Mouse (Mus musculus) neutrophil, adult 5-6 weeks (primary cell): ENCODE data around the gene Cd37. TPM values are rescaled to one million over a fixed set of nuclear protein-coding genes. Genes with fewer than 3 reads are reported as not detected.

Source experiments
- ATAC-seq: fragments of 151-379, 151-347 bp; 2 replicates; pipeline ENCODE4 v1.8.0; 2017; ENCODE audit warnings: mild to moderate bottlenecking, moderate TSS enrichment; ENCODE audit not compliant: insufficient number of reproducible peaks, poor library complexity, low FRiP score, severe bottlenecking; ENCODE audit errors: extremely low read depth
- total RNA-seq: library from RNA; stranded (forward); fragments of 200-1000 nt; gene quantifications from 2 replicates; pipeline ENCODE4 v1.2.3, GENCODE M21; 2017

Gene Cd37
- total RNA-seq, 1 experiment from 2014 or later, result 602 TPM

DNA sequence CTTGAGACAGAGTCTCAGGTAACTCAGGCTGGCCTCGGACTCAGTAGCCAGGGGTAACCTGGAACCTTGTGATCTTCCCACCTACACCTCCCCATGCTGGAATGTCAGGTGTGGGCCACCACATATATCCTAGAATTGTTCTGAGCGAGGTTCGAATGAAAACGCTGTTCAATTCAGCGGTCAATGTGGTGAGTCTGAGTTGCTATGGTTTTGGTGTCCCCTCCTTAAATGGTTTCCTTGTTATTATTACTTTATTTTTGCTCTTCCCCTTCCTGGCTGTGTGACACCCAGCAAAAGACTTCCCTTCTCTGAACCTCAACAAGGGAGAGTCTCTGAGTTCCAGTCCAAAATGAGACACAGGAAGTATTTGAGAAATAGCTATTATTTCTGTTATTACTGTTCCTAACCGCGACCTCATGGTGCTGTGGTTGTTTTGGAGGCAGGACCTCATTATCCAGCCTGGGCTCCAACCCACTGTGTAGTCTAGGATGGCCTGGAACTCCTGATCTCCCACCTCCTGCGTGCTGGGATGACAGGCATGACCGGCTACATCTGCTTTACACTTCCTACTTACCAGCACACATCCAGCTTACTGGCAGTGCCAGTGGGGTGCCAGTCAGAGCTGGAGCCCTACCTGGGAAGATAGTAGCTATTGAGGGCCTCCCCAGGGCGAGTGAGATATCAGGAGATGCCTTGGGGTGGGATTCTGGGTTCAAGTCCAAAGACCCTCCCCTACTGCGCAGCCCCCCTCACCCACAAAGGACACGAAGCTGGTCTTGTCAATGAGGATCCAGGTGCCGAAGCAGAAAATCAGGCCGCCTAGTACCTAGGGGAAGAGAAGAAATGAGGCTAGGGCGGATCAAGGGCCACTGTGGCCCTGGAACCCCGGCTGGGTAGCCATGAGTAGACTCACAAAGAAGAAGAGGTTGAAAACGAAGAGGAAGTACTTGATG lies 892 bp downstream of the Cd37 start:
- no peak for ATAC-seq

GRCm38 (mm10) chr7:45235656-45236180 lies 3.2 kb downstream of the Cd37 start:
- ATAC-seq, result no peak

DNA sequence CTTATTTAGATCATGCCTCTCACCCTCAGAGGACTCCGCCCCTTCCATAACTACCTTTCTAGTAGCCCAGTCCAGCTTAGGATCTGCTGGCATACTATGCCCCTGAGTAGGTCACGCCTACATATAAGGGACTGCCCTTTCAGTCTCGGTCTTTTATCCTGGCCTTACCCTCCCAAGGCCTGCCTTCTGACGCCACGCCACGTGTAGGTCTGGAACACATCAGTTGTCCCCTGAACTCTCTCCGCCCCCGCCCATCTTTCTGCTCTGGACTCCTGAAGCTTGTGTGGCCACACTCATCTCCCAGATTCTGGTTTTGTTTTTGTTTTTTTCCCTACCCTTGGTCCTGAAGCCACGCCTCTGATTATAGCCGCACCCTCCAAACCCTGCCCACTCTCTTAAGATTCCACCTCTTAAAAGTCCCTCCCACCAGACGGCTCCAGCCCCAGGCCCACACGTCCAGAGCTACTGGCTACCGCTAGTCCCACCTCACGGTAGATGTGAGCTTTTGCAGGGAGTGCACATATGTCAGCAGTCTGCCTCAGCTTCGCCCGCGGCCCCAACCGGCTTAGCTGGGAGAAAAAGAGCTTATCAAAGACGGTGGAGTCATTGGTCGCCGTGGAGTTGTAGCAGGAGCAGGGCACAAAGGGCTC lies 3.9 kb downstream of the Cd37 start:
- ATAC-seq, result no peak

DNA sequence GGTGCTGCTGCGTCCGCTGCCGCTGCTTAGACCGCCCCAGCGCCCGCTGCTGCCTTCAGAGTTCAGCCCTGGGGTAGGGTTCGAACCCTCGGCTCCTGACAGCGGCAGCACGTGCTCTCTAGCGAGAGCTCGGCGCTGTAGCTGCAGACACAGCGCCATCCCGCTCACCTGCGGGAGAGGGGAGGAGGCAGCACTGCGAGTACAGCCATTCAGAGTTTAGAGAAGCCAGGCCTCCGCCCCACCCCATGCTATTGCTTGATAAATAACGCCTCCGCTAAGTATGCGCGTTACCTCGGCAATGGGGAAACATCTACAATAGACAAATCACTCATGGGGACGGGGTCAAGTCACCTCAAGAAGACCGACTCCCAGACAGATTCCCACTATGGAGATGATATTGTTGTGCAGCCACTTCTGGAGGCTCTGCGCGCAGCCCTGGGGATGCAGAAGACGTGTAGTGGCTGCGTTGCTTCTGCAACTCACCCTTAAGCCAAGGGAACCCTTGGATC lies 4.5 kb downstream of the Cd37 start:
- no peak for ATAC-seq

- no peak for ATAC-seq
Measured at GRCm38 (mm10) chr7:45233580-45234332, 5.2 kb downstream of the Cd37 start.

GRCm38 (mm10) chr7:45232716-45233465 lies 6.0 kb downstream of the Cd37 start:
- no peak for ATAC-seq

GRCm38 (mm10) chr7:45231941-45232340 lies 7.0 kb downstream of the Cd37 start:
- no peak for ATAC-seq

GRCm38 (mm10) chr7:45231192-45231591 lies 7.7 kb downstream of the Cd37 start:
- no peak for ATAC-seq

GRCm38 (mm10) chr7:45229459-45230203 lies 9.3 kb downstream of the Cd37 start:
- peak; percentile 79 for ATAC-seq

GRCm38 (mm10) chr7:45229046-45229445 lies 9.9 kb downstream of the Cd37 start:
- ATAC-seq, result no peak

DNA sequence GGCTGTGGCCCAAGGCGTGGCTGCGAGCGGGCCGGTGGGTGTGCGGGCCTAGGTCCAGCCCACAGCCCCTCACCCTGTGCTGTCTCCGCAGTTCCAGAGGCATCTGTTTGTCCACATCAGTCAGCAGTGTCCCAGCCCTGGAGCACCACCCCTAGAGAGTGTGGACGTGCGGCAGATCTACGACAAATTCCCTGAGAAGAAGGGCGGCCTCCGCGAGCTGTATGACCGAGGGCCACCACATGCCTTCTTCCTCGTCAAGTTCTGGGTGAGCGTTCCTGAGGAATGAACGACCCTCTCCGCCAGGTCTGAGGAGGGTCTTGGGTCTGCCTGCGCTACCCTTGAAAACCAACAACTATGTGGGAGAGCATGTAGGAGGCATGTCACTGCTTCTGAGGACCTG lies 10.4 kb downstream of the Cd37 start:
- ATAC-seq, result no peak

DNA sequence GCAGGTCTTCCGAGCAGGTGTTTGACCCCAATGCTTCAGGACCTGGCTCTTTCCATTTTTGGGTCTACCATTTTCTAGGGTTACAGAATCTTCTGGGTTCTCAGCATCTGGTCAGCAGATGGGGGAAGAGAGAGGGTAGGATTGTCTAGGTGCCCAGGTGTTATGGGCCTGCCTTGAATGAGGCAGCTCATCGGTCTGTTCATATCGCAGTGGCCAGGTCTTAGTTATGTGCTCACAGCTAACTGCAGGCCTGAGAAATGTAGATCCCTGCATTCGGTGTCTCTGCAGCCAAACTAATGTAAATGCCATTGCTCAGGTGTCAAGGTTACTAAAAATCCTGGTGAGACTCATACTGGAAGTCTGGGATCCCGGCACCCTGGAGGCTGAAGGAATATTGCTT lies 12.5 kb downstream of the Cd37 start:
- ATAC-seq, result no peak

- ATAC-seq, result no peak
Measured at GRCm38 (mm10) chr7:45224826-45225225, 14.1 kb downstream of the Cd37 start.

DNA sequence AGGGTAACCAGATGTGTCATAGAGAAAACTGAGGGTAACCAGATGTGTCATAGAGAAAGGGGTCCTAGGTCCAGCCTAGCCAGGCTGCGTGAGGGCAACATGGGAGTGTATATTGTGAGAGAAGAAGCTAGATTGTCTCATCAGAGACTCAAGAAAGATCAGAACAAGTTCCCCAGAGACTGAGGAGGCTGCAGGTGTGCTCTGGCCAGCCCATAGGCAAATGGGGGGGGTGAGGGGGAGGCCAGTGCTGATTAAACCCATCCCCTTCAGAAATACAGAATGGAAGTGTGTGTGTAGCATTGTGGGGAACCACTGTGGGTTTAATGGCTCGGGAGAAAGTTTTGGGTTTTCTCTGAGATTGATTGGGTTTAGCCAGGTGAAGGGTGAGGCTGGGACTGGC lies 17.2 kb downstream of the Cd37 start:
- ATAC-seq, result no peak

DNA sequence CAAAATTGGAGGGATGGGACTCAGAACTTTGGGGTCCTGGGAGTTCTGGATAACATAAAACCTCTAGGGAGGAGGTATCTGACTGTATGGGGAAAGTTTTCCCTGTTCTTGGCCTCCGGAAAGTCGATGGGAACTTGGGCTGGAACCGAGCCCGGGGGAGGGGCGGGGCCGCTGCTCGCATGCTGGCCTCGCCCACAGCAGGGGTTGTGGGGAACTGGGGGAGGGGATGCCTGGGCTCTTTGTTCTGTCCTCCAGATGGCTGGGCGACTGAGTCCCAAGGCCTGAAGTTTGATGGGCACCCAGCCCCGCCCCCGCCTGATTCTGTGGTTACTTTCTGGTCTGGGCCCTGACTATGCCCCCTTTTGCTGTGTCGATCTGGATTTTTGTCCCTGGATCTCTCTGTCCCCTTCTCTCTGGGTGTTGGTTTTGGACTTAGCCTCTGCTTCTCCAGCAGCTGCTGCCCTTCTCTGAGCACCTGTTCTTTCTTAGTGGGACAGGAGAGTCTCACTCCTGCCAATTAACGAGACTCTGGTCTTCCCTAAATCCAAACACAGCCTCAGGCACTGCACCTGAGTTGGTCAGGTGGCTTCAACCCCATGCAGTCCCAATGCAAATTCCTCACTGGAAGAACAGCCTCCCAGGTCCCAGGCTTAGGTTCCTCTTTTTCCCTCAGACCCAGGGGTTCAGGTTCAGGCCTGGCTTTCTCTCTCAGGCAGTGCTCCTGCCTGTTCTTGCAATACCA lies 22.3 kb downstream of the Cd37 start:
- ATAC-seq, result no peak

- ATAC-seq, result no peak
Measured at GRCm38 (mm10) chr7:45215673-45216441, 23.1 kb downstream of the Cd37 start, which contains the start of gene Tead2. TSS of gene Tead2 (plus strand) at chr7:45215753.
